Mouse (Mus musculus): Measurements from ENCODE around the gene Eif2b3.

DNA sequence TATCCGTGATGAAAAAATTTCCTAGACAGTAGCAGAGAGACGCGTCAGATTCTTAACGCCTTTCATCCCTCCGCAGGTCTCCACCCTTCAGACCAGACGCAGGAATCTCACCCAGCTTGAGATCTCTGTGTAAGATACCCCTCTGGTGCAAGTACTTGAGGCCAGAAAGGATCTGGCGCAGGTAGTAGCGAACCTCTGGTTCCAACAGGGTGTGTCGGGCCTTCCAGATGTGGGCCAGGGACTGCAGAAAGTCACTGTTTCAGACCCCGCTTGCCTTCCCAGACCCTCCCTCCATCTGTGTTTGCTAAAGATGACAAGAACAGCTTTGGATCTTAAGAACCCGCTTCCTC lies 113.6 kb downstream of the Eif2b3 start:
- TF ChIP-seq CTCF (IDR thresholded peaks at IDR 0.05; ENCODE audit: low read depth) (no peak), EP300 (optimal IDR thresholded peaks at IDR 0.05) (no peak)
